Mouse (Mus musculus): Measurements from ENCODE around the gene Hist1h3a.

Hist1h3a gene

GRCm38 (mm10) chr13:23757921-23758320 is 4.3 kb downstream of the Hist1h3a start:
- no peak for DNase-seq

GRCm38 (mm10) chr13:23757211-23757773 is 4.9 kb downstream of the Hist1h3a start:
- DNase-seq: no peak

GRCm38 (mm10) chr13:23756790-23757189 is 5.4 kb downstream of the Hist1h3a start, which contains the start of gene Hist1h4b:
TSS of gene Hist1h4b (plus strand) at chr13:23757013.
- DNase-seq: peak; percentile 71

GRCm38 (mm10) chr13:23755000-23755399 is 7.2 kb downstream of the Hist1h3a start:
- DNase-seq: no peak

GRCm38 (mm10) chr13:23753314-23754078 is 8.7 kb downstream of the Hist1h3a start:
- DNase-seq: no peak

- DNase-seq: no peak
These were observed 9.4 kb downstream of the Hist1h3a start for GRCm38 (mm10) chr13:23752742-23753172.

GRCm38 (mm10) chr13:23752067-23752741 is 10.0 kb downstream of the Hist1h3a start, which contains the start of gene Hist1h3b:
TSS of gene Hist1h3b (plus strand) at chr13:23752267.
- peak; percentile 97 for DNase-seq

GRCm38 (mm10) chr13:23751478-23751956 is 10.7 kb downstream of the Hist1h3a start:
- no peak for DNase-seq

GRCm38 (mm10) chr13:23750839-23751477 is 11.2 kb downstream of the Hist1h3a start, which contains the start of gene Hist1h2ab:
TSS of gene Hist1h2ab (plus strand) at chr13:23751126.
- peak; percentile 29 for DNase-seq

- DNase-seq: no peak
These were observed 12.5 kb downstream of the Hist1h3a start for GRCm38 (mm10) chr13:23749563-23750121.

- no peak for DNase-seq
These were observed 14.3 kb downstream of the Hist1h3a start for GRCm38 (mm10) chr13:23747892-23748288.

GRCm38 (mm10) chr13:23747081-23747891 is 14.9 kb downstream of the Hist1h3a start:
- DNase-seq: no peak

GRCm38 (mm10) chr13:23746201-23747080 is 15.7 kb downstream of the Hist1h3a start, which contains the start of gene Hist1h2bb:
TSS of gene Hist1h2bb (plus strand) at chr13:23746734.
- peak; percentile 51 for DNase-seq

GRCm38 (mm10) chr13:23745381-23746161 is 16.6 kb downstream of the Hist1h3a start, which contains the start of gene Hist1h3c:
TSS of gene Hist1h3c (minus strand) at chr13:23745602.
- peak; percentile 87 for DNase-seq

- DNase-seq: no peak
These were observed 17.5 kb downstream of the Hist1h3a start for GRCm38 (mm10) chr13:23744421-23745380.

- DNase-seq: no peak
These were observed 18.2 kb downstream of the Hist1h3a start for GRCm38 (mm10) chr13:23743963-23744362.

GRCm38 (mm10) chr13:23743215-23743614 is 19.0 kb downstream of the Hist1h3a start:
- no peak for DNase-seq

- DNase-seq: no peak
These were observed 20.2 kb downstream of the Hist1h3a start for GRCm38 (mm10) chr13:23742007-23742406.

Data from right cerebral cortex, postnatal 4 days (tissue).